Mouse (Mus musculus): ENCODE results near the gene Olfr67. TPM values are rescaled to one million over a fixed set of nuclear protein-coding genes. Genes with fewer than 3 reads are reported as not detected.
"Not testable (repeated sequence)": the region's sequence is repeated elsewhere in the genome, so short reads cannot be mapped to it uniquely, and the experiment has no call there.

Olfr67 gene
- total RNA-seq (2014; rRNA removed) (not detected in 2 replicates), polyA plus RNA-seq (2012; rRNA removed) (not detected in 2 replicates)

DNA sequence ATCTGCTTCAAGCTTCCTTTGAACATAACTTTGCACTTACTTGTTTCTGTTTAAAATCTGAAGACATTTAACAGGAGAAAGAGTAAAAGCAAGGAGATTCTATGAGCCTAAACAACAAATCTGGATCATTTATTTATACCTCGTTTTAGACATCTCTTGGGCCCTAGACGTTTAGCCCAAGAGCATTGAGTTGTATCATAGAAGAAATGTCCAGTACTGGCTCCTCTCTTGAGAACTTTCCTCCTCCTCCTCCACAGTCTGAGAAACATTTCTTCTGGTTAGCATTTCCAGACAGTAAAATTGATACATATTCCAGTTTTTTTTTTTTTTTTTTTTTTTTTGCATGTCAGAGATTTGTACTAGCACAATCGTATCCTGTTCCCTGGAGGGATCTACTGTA lies at the start of gene Olfr67:
Olfr67 (minus strand) TSS at position 101 of the 400 bp plus-strand sequence.
- Histone ChIP-seq H3K27ac (replicated peaks; ENCODE audit: insufficient read depth, low read depth, low read length) (no peak within 1 kb of the TSS), H3K27me3 (ENCODE audit: control insufficient read depth, insufficient read depth, low read length) (no peaks in the 10 kb centered on the region), H3K9ac (ENCODE audit: low read depth, low read length) (no peak within 1 kb of the TSS), H3K4me1 (ENCODE audit: control insufficient read depth, insufficient read depth, low read length) (no peaks in the 10 kb centered on the region), H3K36me3 (ENCODE audit: control insufficient read depth, insufficient read depth, low read length) (no peaks in the 10 kb centered on the region), H3K4me3 (ENCODE audit: insufficient read depth, low read depth, low read length) (no peak within 1 kb of the TSS), H3K79me2 (ENCODE audit: control insufficient read depth, insufficient read depth, low read length) (no peaks in the 10 kb centered on the region)
- WGBS, result 65% methylated on average over 3 of the region's 3 CpGs
- no peak for TF ChIP-seq POLR2A (IDR thresholded peaks at IDR 0.05; ENCODE audit: extremely low read depth, insufficient read depth, low read length)
- TF ChIP-seq CTCF (IDR thresholded peaks at IDR 0.05; ENCODE audit: low read depth, low read length), result no peak
- no peak for DNase-seq (ENCODE audit: extremely low read depth, low read depth, low spot score)

DNA sequence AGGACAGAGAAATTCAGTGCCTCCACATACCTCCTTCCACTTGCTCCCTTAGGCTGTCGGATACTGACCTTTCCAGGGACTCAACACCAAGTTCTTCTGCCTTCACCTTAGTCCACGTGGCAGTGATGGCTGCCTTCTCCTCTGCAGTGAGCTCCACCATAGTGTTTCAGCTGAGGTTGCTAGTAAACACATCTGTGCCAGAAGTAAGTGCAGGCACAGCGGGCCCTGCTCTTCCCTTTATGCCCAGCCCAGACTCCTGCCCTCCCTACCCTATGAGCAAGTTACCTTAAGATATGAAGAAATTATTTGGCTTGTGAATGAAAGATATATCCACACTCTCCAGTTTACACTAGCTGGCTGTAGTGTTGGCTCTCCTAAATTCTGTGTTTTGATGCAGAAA lies 48.6 kb upstream of the Olfr67 start, which contains the start of gene Hbb-bh2:
Hbb-bh2 (minus strand) TSS at position 253 of the 400 bp plus-strand sequence.
- no peak for TF ChIP-seq CTCF (IDR thresholded peaks at IDR 0.05; ENCODE audit: low read depth, low read length)
- TF ChIP-seq POLR2A (IDR thresholded peaks at IDR 0.05; ENCODE audit: extremely low read depth, insufficient read depth, low read length), result no peak
- Histone ChIP-seq H3K9ac (ENCODE audit: low read depth, low read length) (no peak within 1 kb of the TSS), H3K4me3 (ENCODE audit: insufficient read depth, low read depth, low read length) (no peak within 1 kb of the TSS), H3K27ac (replicated peaks; ENCODE audit: insufficient read depth, low read depth, low read length) (no peak within 1 kb of the TSS), H3K27me3 (ENCODE audit: control insufficient read depth, insufficient read depth, low read length) (no peaks in the 10 kb centered on the region), H3K79me2 (ENCODE audit: control insufficient read depth, insufficient read depth, low read length) (no peaks in the 10 kb centered on the region), H3K36me3 (ENCODE audit: control insufficient read depth, insufficient read depth, low read length) (no peaks in the 10 kb centered on the region), H3K4me1 (ENCODE audit: control insufficient read depth, insufficient read depth, low read length) (no peaks in the 10 kb centered on the region)
- no peak for DNase-seq (ENCODE audit: extremely low read depth, low read depth, low spot score)
- WGBS, result 58% methylated on average over 3 of the region's 3 CpGs

DNA sequence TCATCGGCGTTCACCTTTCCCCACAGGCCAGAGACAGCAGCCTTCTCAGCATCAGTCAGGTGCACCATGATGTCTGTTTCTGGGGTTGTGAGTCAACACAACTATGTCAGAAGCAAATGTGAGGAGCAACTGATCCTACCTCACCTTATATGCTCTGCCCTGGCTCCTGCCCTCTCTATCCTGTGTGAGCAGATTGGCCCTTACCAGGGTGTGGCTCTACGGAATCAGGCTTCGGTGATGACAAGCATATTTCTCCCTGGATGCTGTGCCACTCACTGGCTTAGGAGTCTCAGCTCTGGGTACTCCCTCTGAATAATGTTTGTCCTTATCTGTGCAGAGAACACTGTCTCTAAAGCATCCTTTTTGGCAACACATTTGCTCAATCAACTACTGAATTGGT lies 36.2 kb upstream of the Olfr67 start, which contains the start of gene Hbb-bs:
Hbb-bs (minus strand) TSS at position 289 of the 400 bp plus-strand sequence.
- no peak within 1 kb of the TSS for H3K9ac ChIP-seq (ENCODE audit: low read depth, low read length)
- H3K4me1 ChIP-seq (ENCODE audit: control insufficient read depth, insufficient read depth, low read length), result no peaks in the 10 kb centered on the region
- DNase-seq (ENCODE audit: extremely low read depth, low read depth, low spot score), result no peak
- no peaks in the 10 kb centered on the region for H3K36me3 ChIP-seq (ENCODE audit: control insufficient read depth, insufficient read depth, low read length)
- no peaks in the 10 kb centered on the region for H3K27me3 ChIP-seq (ENCODE audit: control insufficient read depth, insufficient read depth, low read length)
- no peak for TF ChIP-seq POLR2A (IDR thresholded peaks at IDR 0.05; ENCODE audit: extremely low read depth, insufficient read depth, low read length)
- TF ChIP-seq CTCF (IDR thresholded peaks at IDR 0.05; ENCODE audit: low read depth, low read length), result no peak
- WGBS, result 88% methylated on average over 4 of the region's 4 CpGs
- H3K4me3 ChIP-seq (ENCODE audit: insufficient read depth, low read depth, low read length), result no peak within 1 kb of the TSS
- H3K27ac ChIP-seq (replicated peaks; ENCODE audit: insufficient read depth, low read depth, low read length), result no peak within 1 kb of the TSS
- no peaks in the 10 kb centered on the region for H3K79me2 ChIP-seq (ENCODE audit: control insufficient read depth, insufficient read depth, low read length)

DNA sequence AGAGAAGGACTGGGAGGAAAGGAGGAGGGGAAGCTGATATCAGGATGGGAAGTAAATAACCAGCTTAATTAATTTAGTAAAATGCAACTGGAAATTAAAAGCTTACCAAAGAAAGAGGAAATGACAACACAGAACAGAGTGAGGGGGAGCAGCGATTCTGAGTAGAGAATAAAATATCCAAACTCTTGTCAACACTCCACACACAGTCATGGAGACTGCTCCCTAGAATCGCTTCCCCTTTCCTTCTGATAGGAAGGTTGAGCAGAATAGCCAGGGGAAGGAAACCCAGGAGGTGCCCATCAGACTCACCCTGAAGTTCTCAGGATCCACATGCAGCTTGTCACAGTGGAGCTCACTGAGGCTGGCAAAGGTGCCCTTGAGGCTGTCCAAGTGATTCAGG lies 35.5 kb upstream of the Olfr67 start:
- not testable (repeated sequence) for H3K4me3 ChIP-seq (ENCODE audit: insufficient read depth, low read depth, low read length); H3K4me1 ChIP-seq (ENCODE audit: control insufficient read depth, insufficient read depth, low read length); H3K9ac ChIP-seq (ENCODE audit: low read depth, low read length); H3K27ac ChIP-seq (replicated peaks; ENCODE audit: insufficient read depth, low read depth, low read length); H3K27me3 ChIP-seq (ENCODE audit: control insufficient read depth, insufficient read depth, low read length); DNase-seq (ENCODE audit: extremely low read depth, low read depth, low spot score); H3K79me2 ChIP-seq (ENCODE audit: control insufficient read depth, insufficient read depth, low read length); H3K36me3 ChIP-seq (ENCODE audit: control insufficient read depth, insufficient read depth, low read length)
- WGBS, result no CpG with 5 or more reads among the region's 2 CpGs

DNA sequence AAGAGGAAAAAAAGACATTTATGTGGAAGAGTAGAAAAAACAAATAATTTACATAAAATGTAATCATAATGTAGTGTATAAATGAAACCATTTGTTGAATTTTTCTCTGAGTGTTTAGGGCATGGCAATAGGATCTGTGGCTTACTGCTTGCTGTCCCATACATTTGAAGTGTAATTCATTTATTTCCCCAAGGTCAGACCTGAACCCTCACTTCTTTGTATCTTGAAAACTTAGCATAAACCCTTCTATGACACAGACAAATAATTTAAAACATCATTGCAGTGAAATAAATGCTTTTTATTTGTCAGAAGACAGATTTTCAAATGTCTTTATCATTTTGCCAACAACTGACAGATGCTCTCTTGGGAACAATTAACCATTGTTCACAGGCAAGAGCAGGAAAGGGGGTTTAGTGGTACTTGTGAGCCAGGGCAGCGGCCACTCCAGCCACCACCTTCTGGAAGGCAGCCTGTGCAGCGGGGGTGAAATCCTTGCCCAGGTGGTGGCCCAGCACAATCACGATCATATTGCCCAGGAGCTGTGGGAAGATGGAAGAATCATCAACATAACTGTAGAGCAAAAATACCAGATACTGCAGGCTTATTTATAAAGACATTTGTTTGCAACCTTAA lies 34.8 kb upstream of the Olfr67 start:
- DNase-seq (ENCODE audit: extremely low read depth, low read depth, low spot score), result no peak
- no peaks in the 10 kb centered on the region for H3K4me1 ChIP-seq (ENCODE audit: control insufficient read depth, insufficient read depth, low read length)
- H3K4me3 ChIP-seq (ENCODE audit: insufficient read depth, low read depth, low read length), result no peak overlapping the region
- no peaks in the 10 kb centered on the region for H3K27me3 ChIP-seq (ENCODE audit: control insufficient read depth, insufficient read depth, low read length)
- TF ChIP-seq POLR2A (IDR thresholded peaks at IDR 0.05; ENCODE audit: extremely low read depth, insufficient read depth, low read length) (no peak), CTCF (IDR thresholded peaks at IDR 0.05; ENCODE audit: low read depth, low read length) (no peak)
- no peaks in the 10 kb centered on the region for H3K36me3 ChIP-seq (ENCODE audit: control insufficient read depth, insufficient read depth, low read length)
- no peak overlapping the region for H3K27ac ChIP-seq (replicated peaks; ENCODE audit: insufficient read depth, low read depth, low read length)
- no peaks in the 10 kb centered on the region for H3K79me2 ChIP-seq (ENCODE audit: control insufficient read depth, insufficient read depth, low read length)
- no peak overlapping the region for H3K9ac ChIP-seq (ENCODE audit: low read depth, low read length)
- 67% methylated on average over 3 of the region's 3 CpGs for WGBS

DNA sequence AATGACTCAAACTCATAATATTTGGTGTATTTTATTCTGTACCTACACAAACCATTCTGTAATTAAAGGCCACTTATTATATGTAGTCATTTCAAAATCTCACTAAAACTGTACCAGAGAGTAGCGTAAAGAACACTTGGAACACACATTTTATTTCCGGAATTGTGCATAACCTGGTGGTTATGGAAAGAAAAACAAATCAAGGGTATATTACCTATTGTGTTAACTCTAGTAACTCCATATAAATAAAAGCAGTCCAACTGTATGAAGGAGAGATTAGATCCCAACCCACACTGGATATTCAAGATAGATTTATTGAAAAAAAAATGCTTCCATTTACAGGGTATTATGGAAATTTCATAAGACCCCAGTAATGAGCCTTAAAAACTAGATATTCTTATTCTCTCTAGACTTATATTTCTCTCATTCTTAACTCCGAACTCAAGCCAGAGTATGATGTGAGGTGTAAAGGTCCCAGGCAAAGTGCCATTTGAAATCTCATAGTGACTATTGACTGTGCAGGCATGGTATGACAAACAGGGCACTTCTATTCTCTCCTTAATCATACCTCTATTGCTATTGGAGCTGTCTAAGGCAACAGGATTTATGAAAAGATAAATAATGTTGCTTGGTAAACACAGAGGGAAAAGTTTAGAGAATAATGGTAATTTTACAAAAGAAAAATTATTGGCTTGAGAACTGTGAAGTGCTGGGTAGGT lies 34.1 kb upstream of the Olfr67 start:
- Histone ChIP-seq H3K27me3 (ENCODE audit: control insufficient read depth, insufficient read depth, low read length) (no peaks in the 10 kb centered on the region), H3K4me3 (ENCODE audit: insufficient read depth, low read depth, low read length) (no peak overlapping the region), H3K36me3 (ENCODE audit: control insufficient read depth, insufficient read depth, low read length) (no peaks in the 10 kb centered on the region), H3K27ac (replicated peaks; ENCODE audit: insufficient read depth, low read depth, low read length) (no peak overlapping the region), H3K79me2 (ENCODE audit: control insufficient read depth, insufficient read depth, low read length) (no peaks in the 10 kb centered on the region), H3K4me1 (ENCODE audit: control insufficient read depth, insufficient read depth, low read length) (no peaks in the 10 kb centered on the region), H3K9ac (ENCODE audit: low read depth, low read length) (no peak overlapping the region)
- 90% methylated on average over 3 of the region's 3 CpGs for WGBS
- DNase-seq (ENCODE audit: extremely low read depth, low read depth, low spot score), result no peak
- TF ChIP-seq POLR2A (IDR thresholded peaks at IDR 0.05; ENCODE audit: extremely low read depth, insufficient read depth, low read length), result no peak
- TF ChIP-seq CTCF (IDR thresholded peaks at IDR 0.05; ENCODE audit: low read depth, low read length), result no peak

Data from liver, adult 2 months (tissue).